Mouse (Mus musculus): Measurements from ENCODE around the gene Ssna1. TPM values are rescaled to one million over a fixed set of nuclear protein-coding genes. Genes with fewer than 3 reads are reported as not detected.

Gene Ssna1
- polyA plus RNA-seq, 1 experiment from 2014 or later, result 75.4 TPM

- ChIA-PET CTCF (interaction anchor here (1.5 to 3.3 kb wide), 3 partner anchors 12 to 62 kb away, joined by 3 to 12 read pairs (median 4); no protein-coding TSS in a partner anchor), POLR2A (interaction anchor here (1.1 kb wide), 1 partner anchor 18 kb away, joined by 6 read pairs; the partner anchor contains the start of genes Anapc2 and Ssna1)
- H3K27me3 ChIP-seq, result peaks cover 7% of the 10 kb centered on the region
- DNase-seq (ENCODE audit: low read depth, low spot score) (no peak), ATAC-seq (no peak)
- in situ Hi-C loops (cut with MboI; ENCODE audit: low pct_unique_long_range_greater_than_20kb), result no loop called here
- TF ChIP-seq CTCF (IDR thresholded peaks at IDR 0.05), result no peak
These were observed 18.0 kb upstream of the Ssna1 start for GRCm38 (mm10) chr2:25290101-25290815.

- no peak for ATAC-seq
- ChIA-PET POLR2A (no interaction called here), CTCF (interaction anchor here (1.5 to 3.3 kb wide), 3 partner anchors 11 to 61 kb away, joined by 4 to 12 read pairs (median 7); no protein-coding TSS in a partner anchor)
- no peak for DNase-seq (ENCODE audit: low read depth, low spot score)
- H3K27me3 ChIP-seq, result peaks cover 1% of the 10 kb centered on the region
- no peak for TF ChIP-seq CTCF (IDR thresholded peaks at IDR 0.05)
- in situ Hi-C loops (cut with MboI; ENCODE audit: low pct_unique_long_range_greater_than_20kb), result no loop called here
These were observed 17.4 kb upstream of the Ssna1 start, which contains the start of gene Lrrc26 for GRCm38 (mm10) chr2:25289651-25290050. Gene Lrrc26 (plus strand): TSS chr2:25289915.

- no peaks in the 10 kb centered on the region for H3K27me3 ChIP-seq
- in situ Hi-C loops (cut with MboI; ENCODE audit: low pct_unique_long_range_greater_than_20kb), result no loop called here
- ChIA-PET CTCF (interaction anchor here (1.5 to 3.3 kb wide), 3 partner anchors 10 to 60 kb away, joined by 4 to 12 read pairs (median 7); no protein-coding TSS in a partner anchor), POLR2A (interaction anchor here (0.9 kb wide), 1 partner anchor 32 kb away, joined by 3 read pairs; no protein-coding TSS in a partner anchor)
- DNase-seq (ENCODE audit: low read depth, low spot score), result no peak
- ATAC-seq, result no peak
- no peak for TF ChIP-seq CTCF (IDR thresholded peaks at IDR 0.05)
These were observed 16.6 kb upstream of the Ssna1 start for GRCm38 (mm10) chr2:25288734-25289345.

GRCm38 (mm10) chr2:25287927-25288649 is 15.8 kb upstream of the Ssna1 start, which contains the start of gene Tmem210:
Gene Tmem210 (plus strand): TSS chr2:25288145.
- ChIA-PET POLR2A (interaction anchor here (0.5 to 0.9 kb wide), 3 partner anchors 14 to 31 kb away, joined by 3 to 4 read pairs (median 3); no protein-coding TSS in a partner anchor), CTCF (interaction anchor here (1.5 to 3.3 kb wide), 2 partner anchors 9 to 60 kb away, joined by 7 to 12 read pairs; no protein-coding TSS in a partner anchor)
- in situ Hi-C loops (cut with MboI; ENCODE audit: low pct_unique_long_range_greater_than_20kb), result no loop called here
- DNase-seq (ENCODE audit: low read depth, low spot score), result no peak
- H3K27me3 ChIP-seq, result no peaks in the 10 kb centered on the region
- ATAC-seq, result no peak
- TF ChIP-seq CTCF (IDR thresholded peaks at IDR 0.05), result no peak

- no peak for TF ChIP-seq CTCF (IDR thresholded peaks at IDR 0.05)
- in situ Hi-C loops (cut with MboI; ENCODE audit: low pct_unique_long_range_greater_than_20kb), result no loop called here
- ChIA-PET CTCF (interaction anchor here (3.3 kb wide), 1 partner anchor 8 kb away, joined by 12 read pairs; no protein-coding TSS in a partner anchor), POLR2A (interaction anchor here (0.5 kb wide), 1 partner anchor 27 kb away, joined by 4 read pairs; no protein-coding TSS in a partner anchor)
- DNase-seq (ENCODE audit: low read depth, low spot score) (no peak), ATAC-seq (no peak)
- no peaks in the 10 kb centered on the region for H3K27me3 ChIP-seq
These were observed 14.8 kb upstream of the Ssna1 start for GRCm38 (mm10) chr2:25286837-25287636.

- in situ Hi-C loops (cut with MboI; ENCODE audit: low pct_unique_long_range_greater_than_20kb), result no loop called here
- POLR2A ChIA-PET, result interaction anchor here (1.8 kb wide), 1 partner anchor 11 kb away, joined by 6 read pairs; no protein-coding TSS in a partner anchor
These were observed 14.1 kb upstream of the Ssna1 start for GRCm38 (mm10) chr2:25286314-25286713.

GRCm38 (mm10) chr2:25285551-25285950 is 13.3 kb upstream of the Ssna1 start:
- ATAC-seq (no peak), DNase-seq (ENCODE audit: low read depth, low spot score) (no peak)
- no peak for TF ChIP-seq CTCF (IDR thresholded peaks at IDR 0.05)
- in situ Hi-C loops (cut with MboI; ENCODE audit: low pct_unique_long_range_greater_than_20kb), result no loop called here
- CTCF ChIA-PET, result interaction anchor here (1.3 kb wide), 1 partner anchor 9 kb away, joined by 3 read pairs; no protein-coding TSS in a partner anchor
- POLR2A ChIA-PET, result interaction anchor here (1.8 kb wide), 1 partner anchor 11 kb away, joined by 6 read pairs; no protein-coding TSS in a partner anchor
- no peaks in the 10 kb centered on the region for H3K27me3 ChIP-seq

More at GRCm38 (mm10) chr2:25286314-25286713, 14.1 kb upstream of the Ssna1 start:
- no peaks in the 10 kb centered on the region for H3K27me3 ChIP-seq
- no peak for ATAC-seq
- CTCF ChIA-PET, result no interaction called here
- DNase-seq (ENCODE audit: low read depth, low spot score), result no peak
- no peak for TF ChIP-seq CTCF (IDR thresholded peaks at IDR 0.05)

GRCm38 (mm10) chr2:25278928-25279882 is 7.0 kb upstream of the Ssna1 start:
- no peak for ATAC-seq
- peak; percentile 90 for TF ChIP-seq CTCF (IDR thresholded peaks at IDR 0.05)
- no peak for DNase-seq (ENCODE audit: low read depth, low spot score)
- in situ Hi-C loops (cut with MboI; ENCODE audit: low pct_unique_long_range_greater_than_20kb), result loop anchor here (5.0 kb wide), 1 partner anchor 53 kb away; the partner anchor contains the start of gene Man1b1
- ChIA-PET CTCF (interaction anchor here (0.9 to 2.6 kb wide), 12 partner anchors 9 to 122 kb away, joined by 3 to 13 read pairs (median 4); partner anchors contain the start of genes AL732309.1, Lrrc26 and Tmem210), POLR2A (no interaction called here)
- H3K27me3 ChIP-seq, result no peaks in the 10 kb centered on the region
